Mouse (Mus musculus): ENCODE data around the gene Mbd4. TPM values are rescaled to one million over a fixed set of nuclear protein-coding genes. Genes with fewer than 3 reads are reported as not detected.
"Not testable (repeated sequence)": the region's sequence is repeated elsewhere in the genome, so short reads cannot be mapped to it uniquely, and the experiment has no call there.

The Mbd4 gene
- 10 to 100 TPM in 1 of 3 experiments, 1 to 10 TPM in 2; 8.6 to 12.8 (median 8.9) TPM for polyA plus RNA-seq (2017; shearing (Covaris generic))

DNA sequence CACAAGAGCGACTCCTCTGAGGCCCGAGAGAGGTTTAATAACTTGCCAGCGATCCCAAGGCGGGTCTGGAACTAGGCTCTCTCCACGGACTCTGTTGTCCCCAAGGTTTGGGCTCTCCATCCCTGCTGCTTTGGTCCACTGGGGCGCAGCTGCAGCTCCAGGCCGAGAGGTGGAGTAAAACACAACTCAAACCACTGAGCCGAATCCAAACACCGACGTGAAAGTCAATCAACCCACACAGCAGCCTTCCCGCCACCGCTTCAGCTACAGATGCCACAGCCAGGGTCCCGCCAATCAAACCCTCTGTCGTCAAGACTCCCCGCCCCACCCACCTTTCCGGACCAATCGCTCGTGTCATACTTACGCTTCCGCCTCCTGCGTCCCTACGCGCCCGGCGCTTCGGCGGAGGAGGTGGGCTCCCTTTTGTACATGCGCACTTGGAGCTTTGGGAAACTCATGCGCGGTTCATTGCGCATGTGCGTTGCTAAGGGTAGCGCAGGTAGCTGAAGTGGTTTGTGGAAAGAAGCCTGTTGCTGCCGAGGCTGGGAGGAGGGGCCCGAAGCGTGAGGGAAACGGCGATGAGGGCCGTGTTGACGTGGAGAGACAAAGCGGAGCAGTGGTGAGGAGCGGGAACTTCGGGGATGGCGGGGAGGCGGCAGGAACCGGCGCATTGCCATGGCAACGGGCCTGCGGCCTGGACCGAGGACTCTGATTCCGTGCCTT lies at the start of gene Mbd4, which contains the start of gene Ift122:
Mbd4 (minus strand) TSS at position 281 of the 723 bp plus-strand sequence.
Ift122 (plus strand) TSS at position 380 of the 723 bp plus-strand sequence.
- ATAC-seq: peak; percentile 98

DNA sequence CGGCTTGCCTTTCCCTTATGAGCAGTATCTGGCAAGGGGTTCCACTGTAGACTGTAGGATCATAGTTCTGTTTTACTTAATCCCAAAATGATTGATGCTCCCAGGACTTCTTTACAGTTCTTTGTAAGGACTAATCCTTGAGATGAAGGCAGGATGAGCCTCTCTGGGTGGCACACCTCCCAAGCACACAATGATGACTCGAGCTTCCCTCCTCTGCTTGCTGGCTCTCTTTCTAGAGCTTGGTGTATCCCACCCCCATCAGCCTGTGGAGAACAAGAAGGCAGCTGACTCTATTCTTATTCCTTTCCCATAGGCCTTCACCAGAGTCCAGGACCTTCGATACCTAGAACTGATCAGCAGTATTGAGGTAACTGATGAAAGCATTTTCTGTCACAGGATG lies 49.4 kb upstream of the Mbd4 start:
- ATAC-seq: no peak

DNA sequence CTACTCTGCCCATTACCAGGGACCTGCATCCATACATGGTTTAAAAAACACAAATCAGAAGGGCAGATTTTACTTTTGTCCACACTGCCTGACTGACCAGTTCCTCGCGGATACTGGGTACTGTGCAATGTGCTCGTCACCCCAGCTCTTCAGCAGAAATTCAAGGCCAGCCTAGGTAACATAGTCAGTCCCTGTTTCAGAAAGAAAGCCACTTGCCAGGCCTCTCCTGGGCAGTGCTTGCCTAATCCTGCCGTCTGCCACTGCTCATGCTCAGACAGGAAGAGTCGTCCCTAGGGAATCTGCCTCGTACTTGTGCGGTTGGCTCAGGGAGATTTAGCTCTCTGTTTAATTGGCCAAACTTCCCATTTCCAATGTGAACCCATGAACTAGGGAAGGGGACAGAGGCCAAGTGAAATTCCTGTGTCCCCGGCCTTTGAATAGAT lies 48.3 kb upstream of the Mbd4 start:
- no peak for ATAC-seq

DNA sequence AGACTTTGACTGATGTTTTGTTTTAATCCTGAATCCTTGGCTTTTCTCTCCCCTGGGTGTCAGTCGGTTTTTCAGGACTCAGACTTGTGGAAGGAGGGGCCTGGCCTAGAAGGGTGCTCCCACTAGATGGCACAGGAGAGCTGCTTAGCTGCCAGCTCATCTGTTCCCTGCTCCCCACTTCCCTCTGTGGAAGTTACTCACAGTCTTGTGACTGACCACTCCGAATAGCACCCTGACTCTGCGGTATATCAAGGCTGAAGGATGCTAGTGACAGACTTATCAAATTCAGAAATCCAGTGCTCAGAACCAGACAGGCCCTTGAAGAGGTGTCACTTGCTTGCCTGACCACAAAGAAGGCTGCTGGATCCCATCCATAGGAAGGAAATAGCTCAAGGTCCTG lies 47.9 kb upstream of the Mbd4 start:
- ATAC-seq: peak; percentile 37

DNA sequence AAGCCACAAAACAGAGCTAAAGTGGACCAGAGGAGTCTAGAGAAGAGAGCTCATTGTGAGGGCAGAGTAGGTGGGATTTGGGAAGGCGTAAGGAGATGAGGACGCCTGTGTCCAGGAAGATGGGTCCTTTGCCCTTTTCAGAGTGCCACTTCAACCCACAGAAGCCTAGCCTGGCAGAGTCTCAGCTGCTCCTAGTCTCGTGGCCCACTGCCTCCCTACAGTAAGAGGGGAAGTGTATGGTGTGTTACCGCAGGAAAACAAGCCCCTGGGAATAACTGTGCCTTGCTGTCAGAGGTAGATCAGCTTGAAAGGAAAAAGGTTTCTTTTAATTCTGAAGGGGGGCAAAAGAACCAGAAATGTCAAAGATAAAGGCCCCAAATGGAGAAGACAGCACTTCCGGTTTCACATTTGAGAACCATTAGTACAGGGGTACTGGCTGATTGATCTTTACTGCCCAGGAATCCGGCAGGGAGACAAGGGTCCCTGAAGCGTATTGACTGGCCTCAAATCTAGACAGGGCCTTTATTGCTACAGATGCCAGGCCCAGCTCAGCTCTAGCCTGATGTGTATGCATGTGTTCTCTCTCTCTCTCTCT lies 44.9 kb upstream of the Mbd4 start:
- peak; percentile 78 for ATAC-seq

DNA sequence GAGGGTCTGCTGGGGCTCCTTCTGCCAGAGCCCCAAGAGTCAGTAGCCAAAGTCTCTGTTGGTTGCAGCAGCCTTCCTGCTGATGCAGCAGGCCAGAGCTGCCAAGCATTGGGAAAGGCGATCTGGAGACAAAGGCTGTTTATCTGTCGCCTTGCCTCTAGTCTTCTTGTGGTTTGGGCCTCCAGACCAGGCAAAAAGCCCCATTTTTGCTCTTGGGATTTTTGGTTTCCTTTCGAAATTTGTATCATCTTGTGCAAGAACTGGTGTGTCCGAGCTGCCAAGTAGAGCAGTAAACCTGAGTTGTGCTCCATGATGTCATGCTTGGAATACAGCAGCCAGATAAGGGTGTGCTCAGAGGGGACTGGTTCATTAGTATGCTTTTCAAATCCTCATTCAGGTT lies 43.9 kb upstream of the Mbd4 start:
- ATAC-seq: no peak

DNA sequence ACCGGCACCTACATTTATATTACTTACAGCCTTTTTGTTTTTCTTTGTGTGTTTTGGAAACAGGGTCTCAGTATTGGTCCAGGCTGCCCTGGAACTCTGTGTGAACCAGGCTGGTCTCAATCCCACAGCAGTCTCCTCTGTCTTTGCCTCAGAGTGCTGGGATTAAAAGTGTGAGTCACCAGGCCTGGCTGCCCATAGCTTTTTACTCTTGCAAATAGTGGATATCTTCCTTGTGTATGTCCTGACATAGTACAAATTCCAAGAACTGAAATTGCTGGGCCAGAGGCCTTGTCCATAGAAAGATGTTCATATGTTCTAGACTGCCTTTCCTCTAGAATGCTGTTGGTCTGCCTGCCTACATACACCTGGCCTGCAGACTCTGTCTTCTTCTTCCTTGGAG lies 43.2 kb upstream of the Mbd4 start:
- ATAC-seq: no peak

DNA sequence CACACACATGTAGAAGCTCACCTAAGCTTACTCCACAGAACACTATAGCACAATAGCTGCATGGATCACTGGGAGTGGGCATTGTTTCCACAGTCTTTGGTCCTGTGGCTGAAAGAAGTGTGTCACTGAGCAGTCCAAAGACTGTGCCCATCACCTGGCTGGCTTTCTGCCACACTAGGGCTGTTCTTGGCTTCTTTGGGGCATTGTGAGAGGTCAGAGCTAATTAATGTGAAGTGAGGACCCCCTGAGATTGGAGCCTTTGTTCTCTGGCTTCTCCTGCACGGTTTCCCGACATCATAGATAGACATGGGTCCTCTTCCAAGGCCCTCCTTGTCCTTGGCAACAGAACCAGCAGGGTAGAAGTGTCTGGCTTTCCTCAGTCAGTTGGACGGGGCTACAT lies 39.2 kb upstream of the Mbd4 start:
- ATAC-seq: no peak

DNA sequence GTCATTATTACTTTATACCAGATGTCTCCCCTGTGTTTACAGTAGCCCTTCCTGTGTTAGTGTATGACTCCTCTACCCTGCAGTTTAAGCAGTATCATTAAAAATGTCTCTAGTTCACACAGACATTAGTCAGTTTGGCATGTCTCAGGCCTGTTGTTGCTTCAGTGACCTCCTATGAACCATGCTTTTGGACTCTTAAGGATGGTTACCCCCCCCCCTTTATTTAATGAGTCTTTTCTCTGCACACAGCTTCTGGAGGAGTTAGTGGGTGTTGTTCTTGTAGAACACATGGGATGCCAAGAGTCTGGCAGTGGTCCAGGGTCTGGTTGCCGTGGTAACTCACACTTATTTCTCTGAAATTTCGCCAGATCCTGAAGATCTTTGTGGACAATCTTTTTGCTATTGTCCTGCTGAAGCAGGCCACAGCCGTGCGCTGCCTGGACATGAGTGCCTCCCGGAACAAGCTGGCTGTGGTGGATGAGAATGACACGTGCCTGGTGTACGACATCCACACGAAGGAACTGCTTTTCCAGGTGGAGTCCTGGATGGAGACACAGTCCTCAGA lies 38.4 kb upstream of the Mbd4 start:
- ATAC-seq: no peak

DNA sequence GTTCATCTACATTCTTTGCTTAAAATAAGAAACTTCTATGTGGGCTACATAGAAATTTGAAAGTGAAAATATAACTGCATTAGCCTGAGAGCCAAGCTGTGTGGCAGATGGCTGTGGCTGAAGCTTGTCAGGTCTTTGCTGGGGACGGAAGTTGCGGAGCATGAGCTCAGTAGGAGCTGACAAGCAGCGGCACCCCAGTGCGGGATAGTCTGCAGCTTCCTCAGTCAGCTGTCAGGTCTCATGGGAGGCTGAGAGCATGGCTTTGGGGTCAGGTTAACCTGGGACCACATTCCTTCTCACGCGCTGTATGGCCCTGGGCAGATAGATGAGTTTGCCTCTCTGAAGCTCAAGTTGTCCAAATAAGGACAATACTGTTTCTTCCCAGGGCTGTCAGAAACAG lies 37.9 kb upstream of the Mbd4 start:
- ATAC-seq: no peak

DNA sequence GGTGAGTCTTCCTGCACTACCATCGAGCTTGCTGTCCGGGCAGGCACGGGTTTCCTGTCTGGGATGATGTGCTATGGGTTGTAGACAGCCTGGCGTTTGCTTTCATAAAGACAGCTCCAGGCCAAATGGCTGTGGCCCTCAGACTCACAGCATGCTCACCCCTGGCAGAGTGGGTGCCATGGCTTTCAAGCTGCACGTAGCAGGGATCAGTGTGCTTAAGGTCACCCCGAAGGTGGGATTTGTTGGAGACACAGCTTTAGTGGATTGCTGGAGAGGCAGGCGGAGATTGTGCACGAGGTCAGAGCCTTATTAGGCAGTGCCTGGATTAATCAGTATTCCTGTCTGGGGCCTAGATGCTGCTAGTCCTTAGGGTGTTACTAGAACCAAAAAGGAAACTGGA lies 37.4 kb upstream of the Mbd4 start:
- no peak for ATAC-seq

DNA sequence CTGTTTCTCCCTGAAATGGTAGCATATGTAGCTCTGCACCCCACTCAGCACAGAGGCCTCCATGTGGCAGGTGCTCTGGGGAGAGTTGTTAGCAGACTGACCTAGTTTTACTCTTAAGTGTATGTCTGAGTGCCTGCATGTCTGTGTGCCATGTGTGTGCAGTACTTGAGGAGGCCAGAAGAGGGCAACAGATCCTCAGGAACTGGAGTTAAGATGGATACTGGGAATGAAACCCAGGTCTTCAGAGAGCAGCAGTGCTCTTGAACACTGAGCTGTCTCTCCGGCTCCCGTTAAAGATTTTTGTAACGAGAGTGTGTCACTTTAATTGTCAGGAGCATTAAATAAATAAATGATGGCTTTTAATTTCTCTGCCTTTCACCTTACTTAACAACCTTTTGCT lies 35.1 kb upstream of the Mbd4 start:
- no peak for ATAC-seq

DNA sequence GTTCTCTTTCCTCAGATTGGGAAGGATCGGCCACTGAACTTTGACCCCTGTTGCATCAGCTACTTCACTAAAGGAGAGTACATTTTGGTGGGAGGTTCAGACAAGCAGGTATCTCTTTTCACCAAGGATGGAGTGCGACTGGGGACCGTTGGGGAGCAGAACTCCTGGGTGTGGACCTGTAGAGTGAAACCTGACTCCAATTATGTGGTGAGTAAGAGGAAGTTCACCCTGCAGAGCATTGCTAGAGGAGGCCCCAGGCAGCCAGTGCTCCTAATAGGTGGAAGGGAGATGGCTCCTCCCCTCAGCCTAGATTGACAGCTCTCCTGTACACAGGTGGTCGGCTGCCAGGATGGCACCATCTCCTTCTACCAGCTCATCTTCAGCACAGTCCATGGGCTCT lies 33.7 kb upstream of the Mbd4 start:
- ATAC-seq: no peak

DNA sequence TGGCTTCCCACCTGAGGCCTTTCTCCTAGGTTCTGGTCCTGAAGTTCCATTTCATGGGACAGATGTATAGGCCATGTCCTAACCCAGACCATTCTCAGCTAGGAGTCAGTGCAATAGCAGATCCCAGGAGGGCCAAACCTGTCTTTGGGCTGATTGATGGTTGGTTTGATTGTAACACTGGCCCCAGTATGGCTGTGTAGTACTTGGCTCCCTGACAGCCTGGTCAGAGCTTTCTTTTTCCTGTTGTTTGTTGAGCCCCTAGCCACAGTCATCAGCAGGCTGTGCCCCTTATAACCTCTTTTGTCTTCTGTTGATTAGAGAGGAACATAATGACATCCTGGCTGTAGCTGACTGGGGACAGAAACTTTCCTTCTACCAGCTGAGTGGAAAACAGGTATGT lies 30.8 kb upstream of the Mbd4 start:
- ATAC-seq: no peak

DNA sequence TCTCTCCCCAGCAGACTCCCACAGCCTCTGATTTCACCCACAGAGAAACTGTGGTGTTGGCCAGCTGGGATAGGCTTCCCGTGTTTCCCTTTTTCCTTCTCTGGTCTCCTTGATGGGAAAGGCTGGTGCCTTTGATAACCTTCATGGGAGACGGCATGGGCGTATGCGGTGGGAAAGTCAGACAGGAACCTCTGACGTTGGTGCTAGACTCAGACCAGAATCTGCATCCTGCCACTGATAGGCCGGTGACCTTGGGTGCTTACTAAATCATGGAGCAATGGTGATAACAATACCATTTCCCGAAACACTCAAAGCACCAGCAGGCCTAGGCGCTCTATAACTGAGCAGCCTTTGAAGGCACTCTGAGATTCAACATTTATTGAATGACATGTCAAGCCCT lies 27.6 kb upstream of the Mbd4 start:
- no peak for ATAC-seq

DNA sequence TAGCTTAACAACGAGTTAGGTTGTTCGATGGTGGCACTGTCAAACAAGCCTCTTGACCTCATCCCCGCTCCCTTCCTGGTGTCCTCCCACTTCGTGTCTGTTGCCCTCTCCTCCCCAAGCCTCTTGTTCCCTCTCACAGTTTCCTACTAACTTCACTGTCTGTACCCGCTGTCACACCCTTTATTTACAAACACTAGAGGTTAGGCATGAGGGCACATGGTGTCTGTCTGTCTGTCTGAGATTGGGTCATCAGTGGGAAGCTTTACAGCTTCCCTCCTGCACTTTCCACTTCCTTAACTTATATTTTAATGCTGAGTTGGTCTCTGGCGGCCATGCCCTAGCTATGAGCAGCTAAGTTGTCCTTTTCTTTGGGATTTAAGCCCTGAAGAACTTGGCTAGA lies 26.6 kb upstream of the Mbd4 start:
- no peak for ATAC-seq

DNA sequence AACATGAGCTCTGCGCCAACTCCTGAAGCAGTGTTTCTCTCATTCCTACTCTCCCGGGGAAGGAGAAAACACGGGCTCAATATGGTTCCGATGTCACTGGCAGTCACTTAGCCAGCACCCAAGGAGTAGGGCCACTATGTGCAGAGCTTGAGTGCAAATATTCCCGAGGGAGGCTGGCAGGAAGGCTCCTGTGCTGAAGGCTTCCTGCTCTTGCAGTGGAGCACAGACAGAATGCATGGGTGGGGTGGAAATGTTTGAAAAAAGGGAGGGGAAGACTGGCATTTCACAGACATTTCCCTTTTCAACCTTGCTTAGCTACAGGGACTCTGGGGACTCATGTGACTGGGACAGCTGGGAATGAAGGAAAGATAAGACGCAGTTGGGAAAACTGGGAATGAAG lies 25.5 kb upstream of the Mbd4 start:
- ATAC-seq: no peak

DNA sequence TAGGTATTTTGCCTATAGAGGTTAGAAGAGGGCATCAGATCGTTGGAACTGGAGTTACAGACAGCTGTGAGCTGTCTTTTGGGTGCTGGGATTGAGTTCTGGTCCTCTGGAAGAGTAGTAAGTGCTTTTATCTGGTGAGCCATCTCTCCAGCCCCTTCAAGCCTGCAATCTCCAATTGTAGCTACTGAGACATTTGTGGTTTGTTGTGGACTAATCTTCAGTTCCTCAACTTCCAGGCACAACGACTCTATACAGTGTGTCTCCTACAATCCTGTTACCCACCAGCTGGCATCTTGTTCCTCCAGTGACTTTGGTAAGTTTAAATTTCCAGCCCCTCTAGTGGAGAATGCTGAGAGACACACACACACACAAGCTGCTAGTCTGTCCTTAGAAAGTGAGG lies 24.1 kb upstream of the Mbd4 start:
- ATAC-seq: no peak

DNA sequence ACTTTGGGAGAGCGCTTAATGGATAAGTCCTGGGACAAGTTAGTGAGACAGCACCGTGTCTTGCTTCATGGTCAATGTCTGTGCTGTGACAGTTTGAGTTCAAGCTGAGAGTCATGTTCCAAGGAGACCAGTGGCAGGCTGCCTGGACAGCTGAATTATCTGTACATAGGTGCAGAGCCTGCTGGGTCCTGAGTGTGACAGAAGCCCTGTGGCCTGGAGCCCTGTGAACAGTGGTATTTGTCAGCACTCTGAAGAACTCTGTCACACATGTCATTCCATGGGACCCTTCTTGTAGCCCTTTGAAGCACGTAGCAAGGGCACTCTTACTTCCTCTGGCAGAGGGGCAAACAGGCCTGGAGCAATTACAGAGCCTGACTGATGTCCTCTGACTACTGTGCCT lies 18.1 kb upstream of the Mbd4 start:
- ATAC-seq: not testable (repeated sequence)

DNA sequence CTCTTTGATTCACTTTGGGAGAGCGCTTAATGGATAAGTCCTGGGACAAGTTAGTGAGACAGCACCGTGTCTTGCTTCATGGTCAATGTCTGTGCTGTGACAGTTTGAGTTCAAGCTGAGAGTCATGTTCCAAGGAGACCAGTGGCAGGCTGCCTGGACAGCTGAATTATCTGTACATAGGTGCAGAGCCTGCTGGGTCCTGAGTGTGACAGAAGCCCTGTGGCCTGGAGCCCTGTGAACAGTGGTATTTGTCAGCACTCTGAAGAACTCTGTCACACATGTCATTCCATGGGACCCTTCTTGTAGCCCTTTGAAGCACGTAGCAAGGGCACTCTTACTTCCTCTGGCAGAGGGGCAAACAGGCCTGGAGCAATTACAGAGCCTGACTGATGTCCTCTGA lies 14.0 kb upstream of the Mbd4 start:
- not testable (repeated sequence) for ATAC-seq

DNA sequence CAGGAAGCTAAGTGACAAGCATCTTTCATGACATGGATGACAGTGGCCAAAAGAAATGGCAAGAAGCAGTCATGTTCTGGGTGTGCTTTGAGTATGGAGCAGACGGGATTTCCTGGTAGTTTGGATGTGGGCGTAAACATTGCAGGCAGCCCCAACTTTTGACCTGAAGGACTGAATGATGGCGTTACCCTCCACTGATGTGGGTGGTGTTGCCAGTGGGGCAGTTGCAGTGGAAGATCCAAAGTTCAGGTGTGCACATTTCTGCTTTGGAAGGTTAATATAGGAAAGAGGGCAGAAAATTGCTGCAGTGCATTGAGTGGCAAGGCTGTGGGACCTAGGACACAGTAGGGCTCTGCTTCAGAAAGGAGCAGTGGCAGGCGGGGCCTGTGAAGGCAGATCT lies 12.1 kb upstream of the Mbd4 start:
- ATAC-seq: no peak

DNA sequence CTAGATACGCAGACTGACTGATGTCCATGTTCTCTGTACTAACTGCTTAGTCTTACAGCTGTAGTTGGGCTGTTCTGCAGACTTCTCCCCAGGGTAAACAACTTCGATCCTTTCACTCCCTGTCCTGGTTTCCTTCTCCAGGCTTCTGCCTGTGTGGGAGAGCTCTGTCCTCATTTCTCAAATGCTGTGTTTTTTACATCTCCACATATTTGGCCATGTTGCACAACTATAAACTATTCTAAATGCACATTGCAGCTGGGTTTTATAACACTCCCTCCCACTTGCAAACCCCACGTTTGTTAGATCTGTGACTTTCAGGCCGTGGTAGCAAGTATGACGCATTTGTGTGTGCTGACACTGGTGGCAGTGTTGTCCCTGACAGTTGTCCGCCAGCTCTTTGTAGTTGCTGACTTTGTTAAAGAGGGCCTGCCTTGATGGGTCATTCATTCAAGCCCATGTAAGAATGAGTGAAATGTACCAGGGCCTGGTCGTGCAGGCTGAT lies 10.2 kb upstream of the Mbd4 start:
- no peak for ATAC-seq

DNA sequence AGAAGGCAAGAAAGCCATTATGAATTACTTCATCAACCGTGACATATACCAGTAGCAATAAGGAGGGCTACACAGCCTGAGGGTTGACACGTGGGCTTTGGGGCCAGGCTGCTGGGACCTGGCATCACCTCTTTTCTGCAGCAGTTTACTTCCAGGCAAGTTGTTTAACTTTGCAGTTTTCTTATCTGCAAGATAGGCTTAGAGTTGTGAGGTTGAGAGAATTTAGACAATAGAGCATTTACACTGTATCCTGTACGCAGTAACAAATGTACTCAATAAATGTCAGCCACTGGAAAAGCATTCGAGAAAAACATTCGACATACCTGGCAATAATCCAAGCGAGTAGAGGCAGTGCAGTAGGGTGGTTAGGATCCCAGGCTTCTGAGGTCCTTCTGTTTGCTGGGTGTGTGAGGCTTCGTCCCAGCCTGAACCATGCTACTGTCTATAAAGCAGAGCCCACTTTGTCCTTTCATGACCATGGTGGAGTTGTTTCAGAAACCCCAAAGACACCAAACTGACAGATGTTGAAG lies 6.9 kb upstream of the Mbd4 start:
- ATAC-seq: no peak

DNA sequence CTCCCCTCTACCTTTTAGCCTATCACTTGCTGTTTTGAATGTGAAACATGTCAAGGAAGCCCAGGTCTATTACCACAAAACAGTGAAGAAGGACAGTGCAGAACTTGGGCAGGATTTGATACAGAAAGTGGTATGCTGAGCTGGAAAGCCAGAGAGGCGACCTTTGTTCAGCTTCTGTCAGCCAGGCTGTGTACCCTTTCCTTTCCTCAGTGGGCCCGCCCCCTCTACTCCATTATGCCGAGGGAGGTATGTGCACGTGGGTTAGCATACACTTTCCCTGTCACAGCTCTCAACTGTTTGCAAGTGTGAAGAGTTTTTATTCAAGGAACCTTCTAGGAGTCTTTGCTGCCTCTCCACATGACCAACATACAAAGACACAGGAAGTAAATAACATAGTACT lies 6.1 kb upstream of the Mbd4 start:
- no peak for ATAC-seq

Measured in inflammation-experienced regulatory T-cells, adult 6 months (primary cell).